Mouse (Mus musculus) embryonic fibroblast, embryonic 13.5 days (primary cell): Measurements from ENCODE around the gene Hoxc6.
A peak's percentile ranks its signal among the peaks of the same experiment; 100 is the strongest.

Source experiments
- CTCF ChIP-seq: IDR thresholded peaks from 2 replicates; pipeline ENCODE4 v1.5.1; 2011; ENCODE audit warnings: mild to moderate bottlenecking, control low read depth, low read length, moderate library complexity, borderline replicate concordance; ENCODE audit not compliant: insufficient read depth
- POLR2A ChIP-seq: IDR thresholded peaks from 2 replicates; pipeline ENCODE4 v1.6.1; 2011; ENCODE audit warnings: low read depth, mild to moderate bottlenecking, control low read depth, low read length, moderate library complexity

DNA sequence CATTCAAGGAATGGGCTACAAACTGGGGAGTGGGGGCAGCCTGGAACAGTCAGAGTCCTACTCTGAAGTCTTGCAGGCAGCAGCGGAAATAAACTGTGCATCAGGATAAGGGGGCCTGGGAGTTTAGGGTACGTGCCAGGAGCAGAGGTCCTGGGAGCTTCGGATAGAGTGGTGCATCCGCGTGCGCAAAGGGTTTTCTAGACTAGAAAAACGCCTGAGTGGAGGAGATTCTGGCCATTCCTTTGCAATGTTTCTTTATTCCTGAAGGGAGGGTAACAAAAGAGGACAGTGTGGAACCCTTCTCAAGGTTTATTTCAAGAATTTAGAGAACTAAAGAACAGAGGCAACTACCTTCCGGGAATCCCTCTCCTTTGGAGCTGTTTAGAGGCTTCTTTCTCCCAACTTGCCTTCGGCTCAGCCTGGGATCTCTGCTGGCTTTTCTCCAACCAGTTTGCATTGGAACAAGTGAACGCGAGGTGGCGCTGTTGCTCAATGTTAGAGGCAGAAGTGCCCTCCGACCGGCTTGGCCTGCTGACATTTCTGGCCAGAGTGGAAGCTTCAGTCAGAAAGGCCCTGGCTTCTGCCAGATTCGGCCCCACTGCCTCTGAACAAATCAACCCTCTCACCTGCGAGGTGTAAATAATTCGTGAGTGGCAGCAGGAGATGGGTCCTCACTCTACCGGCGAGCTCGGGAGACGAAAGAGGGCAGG, 10.8 kb upstream of the Hoxc6 start:
- TF ChIP-seq CTCF (peak; percentile 92), POLR2A (no peak)
